Mouse (Mus musculus): ENCODE results near the gene Olfr279.

DNA sequence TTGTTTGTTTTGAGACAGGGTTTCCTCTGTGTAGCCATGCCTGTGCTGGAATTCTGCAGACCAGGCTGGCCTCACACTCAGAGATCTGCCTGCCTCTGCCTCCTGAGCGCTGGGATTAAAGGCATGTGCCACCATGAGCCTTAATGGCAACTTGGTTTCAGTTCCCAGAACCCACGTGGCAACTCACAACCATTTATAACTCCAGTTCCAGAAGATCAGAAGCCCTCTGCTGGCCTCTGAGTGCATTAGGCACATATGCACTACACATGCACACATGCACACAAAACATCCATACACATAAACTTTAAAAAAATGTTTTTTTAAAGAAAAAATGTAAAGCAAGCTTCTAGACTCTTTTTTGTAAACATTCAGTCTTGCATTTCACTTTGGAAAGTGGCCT, 17.2 kb downstream of the Olfr279 start:
- TF ChIP-seq CTCF (IDR thresholded peaks at IDR 0.05; ENCODE audit: control insufficient read depth, insufficient read depth, low read length) (no peak), POLR2A (IDR thresholded peaks at IDR 0.05; ENCODE audit: borderline replicate concordance, control insufficient read depth, low read depth, low read length) (no peak)
